Mouse (Mus musculus) small intestine, adult 2 months (tissue): Measurements from ENCODE around the gene Sept1.

ENCODE experiments used
- CTCF ChIP-seq: fragments of 200-500 bp; IDR thresholded peaks from 2 replicates; pipeline ENCODE4 v1.5.1; 2012; ENCODE audit warnings: low read depth, mild to moderate bottlenecking, control low read depth, inconsistent platforms, low read length, moderate library complexity, mixed read lengths; ENCODE audit not compliant: insufficient replicate concordance, insufficient read length; ENCODE audit errors: extremely low read depth
- POLR2A ChIP-seq: fragments of 200-500 bp; IDR thresholded peaks from 2 replicates; pipeline ENCODE4 v1.6.1; 2012; ENCODE audit warnings: low read depth, mild to moderate bottlenecking, control low read depth, inconsistent platforms, low read length, moderate library complexity

DNA sequence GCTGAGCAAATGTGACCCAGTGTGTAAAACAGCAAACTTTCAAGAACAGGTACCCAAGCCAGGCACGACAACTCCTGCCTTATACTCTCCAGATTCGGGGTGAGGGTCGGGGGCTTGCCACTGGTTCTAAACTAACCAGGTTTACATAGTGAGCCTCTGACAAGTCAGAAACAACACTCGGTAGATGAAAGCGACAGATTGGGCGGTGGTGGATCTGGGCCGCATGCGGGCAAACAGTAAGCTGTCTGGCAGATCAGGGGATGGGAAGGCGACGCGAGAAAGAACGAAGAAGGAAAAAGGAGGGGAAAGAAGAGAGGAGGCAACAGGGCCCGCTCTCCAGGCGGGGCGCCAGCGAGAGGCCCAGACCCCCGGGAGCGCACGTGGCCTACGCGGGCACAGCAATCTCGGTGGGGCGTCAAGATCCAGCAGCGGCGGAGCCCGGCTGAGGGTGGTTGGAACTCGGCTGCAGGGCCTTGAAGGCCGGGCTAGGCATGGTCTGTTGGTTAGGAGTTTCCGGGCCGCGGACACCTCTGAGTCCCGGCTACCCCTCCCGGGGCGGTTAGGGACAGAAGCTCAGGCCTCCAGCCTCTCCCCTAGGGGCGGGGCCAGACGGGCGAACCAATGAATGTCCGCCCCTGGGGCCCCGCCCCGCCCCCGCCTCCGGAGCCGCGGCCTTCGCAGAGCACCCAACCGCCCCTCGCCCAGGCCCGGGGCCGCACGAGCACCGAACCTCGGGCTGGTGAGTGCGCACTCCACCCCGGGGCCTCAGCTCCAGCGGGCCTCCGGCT is 11.1 kb upstream of the Sept1 start, which contains the start of gene Zfp771:
- TF ChIP-seq POLR2A (peak; percentile 74), CTCF (no peak)
